Mouse (Mus musculus) frontal cortex, postnatal 14 days (tissue): ENCODE measurements around the gene Oxct2b.
A peak's percentile ranks its signal among the peaks of the same experiment; 100 is the strongest.
"Not testable (repeated sequence)": the region's sequence is repeated elsewhere in the genome, so short reads cannot be mapped to it uniquely, and the experiment has no call there.

Source experiments
- DNase-seq, 2 experiments: peaks; one replicate each; pipeline ENCODE4 v3.0.0; 2022; ENCODE audit warnings: low spot score in 2 of 2

The Oxct2b gene

GRCm38 (mm10) chr4:123116011-123116410 lies at the start of gene Oxct2b:
Gene Oxct2b (plus strand): TSS chr4:123116266.
- DNase-seq = no peak

GRCm38 (mm10) chr4:123068646-123069045 lies 47.4 kb upstream of the Oxct2b start:
- no peak for DNase-seq

GRCm38 (mm10) chr4:123071266-123071966 lies 44.6 kb upstream of the Oxct2b start:
- DNase-seq = no peak

- no peak for DNase-seq
Measured at GRCm38 (mm10) chr4:123076928-123077327, 39.1 kb upstream of the Oxct2b start.

- no peak for DNase-seq
Measured at GRCm38 (mm10) chr4:123078231-123078630, 37.8 kb upstream of the Oxct2b start.

- DNase-seq = no peak
Measured at GRCm38 (mm10) chr4:123080791-123081190, 35.3 kb upstream of the Oxct2b start.

GRCm38 (mm10) chr4:123082283-123083163 lies 33.5 kb upstream of the Oxct2b start:
- peak in 1 of 2 experiments; percentile 43 for DNase-seq

GRCm38 (mm10) chr4:123083323-123083902 lies 32.7 kb upstream of the Oxct2b start:
- no peak for DNase-seq

- no peak for DNase-seq
Measured at GRCm38 (mm10) chr4:123085290-123085689, 30.8 kb upstream of the Oxct2b start.

GRCm38 (mm10) chr4:123086381-123086780 lies 29.7 kb upstream of the Oxct2b start:
- no peak for DNase-seq

- no peak for DNase-seq
Measured at GRCm38 (mm10) chr4:123092621-123093020, 23.4 kb upstream of the Oxct2b start.

- DNase-seq = no peak
Measured at GRCm38 (mm10) chr4:123093064-123093776, 22.8 kb upstream of the Oxct2b start.

- no peak for DNase-seq
Measured at GRCm38 (mm10) chr4:123093869-123094268, 22.2 kb upstream of the Oxct2b start.

- no peak for DNase-seq
Measured at GRCm38 (mm10) chr4:123104651-123105450, 11.2 kb upstream of the Oxct2b start, which contains the start of gene Bmp8b. Gene Bmp8b (plus strand): TSS chr4:123105165.

- DNase-seq = no peak
Measured at GRCm38 (mm10) chr4:123105451-123105790, 10.6 kb upstream of the Oxct2b start.

- DNase-seq = not testable (repeated sequence)
Measured at GRCm38 (mm10) chr4:123105929-123106328, 10.1 kb upstream of the Oxct2b start.

- DNase-seq = no peak
Measured at GRCm38 (mm10) chr4:123106864-123107263, 9.2 kb upstream of the Oxct2b start.

- DNase-seq = no peak
Measured at GRCm38 (mm10) chr4:123108056-123108455, 8.0 kb upstream of the Oxct2b start.

- no peak for DNase-seq
Measured at GRCm38 (mm10) chr4:123110751-123111150, 5.3 kb upstream of the Oxct2b start.

- not testable (repeated sequence) for DNase-seq
Measured at GRCm38 (mm10) chr4:123111275-123111983, 4.6 kb upstream of the Oxct2b start.
